Mouse (Mus musculus) liver, postnatal 0 days (tissue): ENCODE measurements around the gene Pcdh7.

Experiments
- CTCF ChIP-seq: sonication (generic); IDR thresholded peaks from 2 replicates; pipeline ENCODE4 v1.5.1; 2016; ENCODE audit warnings: antibody characterized with exemption, low read depth
- EP300 ChIP-seq: IDR thresholded peaks from 2 replicates; pipeline ENCODE4 v1.6.1; 2016; ENCODE audit warnings: antibody characterized with exemption, low read depth, mild to moderate bottlenecking

DNA sequence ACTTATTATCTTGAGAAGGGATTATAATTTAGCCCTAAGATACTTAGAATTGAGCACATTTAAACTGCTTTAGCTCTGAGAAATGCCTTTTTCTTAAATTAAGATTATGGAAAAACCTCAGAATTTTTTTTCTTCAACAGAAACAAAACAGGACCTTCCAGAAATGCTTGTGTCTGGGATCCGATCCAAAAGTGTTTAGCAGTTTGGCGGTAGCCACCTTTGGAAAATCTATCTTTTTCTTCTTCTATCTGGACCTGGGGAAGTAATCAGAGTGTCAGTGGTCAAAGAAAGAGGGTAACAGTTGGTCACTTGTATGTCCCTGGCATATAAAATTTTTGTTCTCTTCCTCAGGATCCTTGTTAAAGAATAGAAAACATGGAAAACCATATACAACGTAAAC, 54.9 kb downstream of the Pcdh7 start:
- TF ChIP-seq CTCF (no peak), EP300 (no peak)
